Mouse (Mus musculus) heart, postnatal 0 days (tissue): Measurements from ENCODE around the gene Nisch.

ENCODE experiments used
- CTCF ChIP-seq: IDR thresholded peaks from 2 replicates; pipeline ENCODE4 v1.5.1; 2016; ENCODE audit warnings: antibody characterized with exemption, control low read depth, low read depth
- EP300 ChIP-seq: IDR thresholded peaks from 2 replicates; pipeline ENCODE4 v1.6.1; 2016; ENCODE audit warnings: antibody characterized with exemption, low read depth

GRCm38 (mm10) chr14:31195521-31195920 lies 21.2 kb downstream of the Nisch start:
- TF ChIP-seq CTCF (no peak), EP300 (no peak)
